Mouse (Mus musculus) right cerebral cortex, postnatal 36 days (tissue): ENCODE measurements around the gene Dennd5a.

Experiments
- DNase-seq, 2 experiments: peaks; one replicate each; pipeline ENCODE4 v3.0.0; 2022; ENCODE audit warnings: low spot score in 2 of 2, mixed read lengths in 1 of 2

Gene Dennd5a

GRCm38 (mm10) chr7:109882574-109882973 is 77.7 kb downstream of the Dennd5a start:
- no peak for DNase-seq

DNA sequence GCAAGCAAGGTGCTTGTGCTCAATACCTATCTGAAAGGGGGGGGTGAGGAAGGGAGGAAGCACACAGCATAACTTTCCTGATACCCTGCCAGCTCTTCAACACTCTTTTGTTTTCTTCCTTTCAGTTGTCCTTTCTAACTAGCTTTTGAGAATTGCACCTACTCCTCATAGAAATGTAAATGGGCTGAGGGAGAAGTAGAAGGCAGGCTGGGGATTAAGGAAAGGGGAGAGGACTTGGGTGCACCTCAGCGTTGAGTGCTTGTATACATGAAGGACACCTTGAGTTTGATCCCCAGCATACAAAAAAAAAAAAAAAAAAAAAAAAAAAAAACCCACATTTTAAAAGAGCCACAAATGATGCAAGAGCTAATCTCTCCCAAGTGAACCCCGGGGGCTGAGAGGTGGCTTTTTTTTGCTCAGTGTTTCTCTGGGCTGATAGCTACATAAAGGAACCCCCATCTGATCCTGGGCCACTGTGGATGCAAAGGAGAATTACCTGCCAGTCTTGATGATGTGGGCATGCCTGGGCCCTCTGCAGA is 78.6 kb downstream of the Dennd5a start:
- DNase-seq, result no peak

DNA sequence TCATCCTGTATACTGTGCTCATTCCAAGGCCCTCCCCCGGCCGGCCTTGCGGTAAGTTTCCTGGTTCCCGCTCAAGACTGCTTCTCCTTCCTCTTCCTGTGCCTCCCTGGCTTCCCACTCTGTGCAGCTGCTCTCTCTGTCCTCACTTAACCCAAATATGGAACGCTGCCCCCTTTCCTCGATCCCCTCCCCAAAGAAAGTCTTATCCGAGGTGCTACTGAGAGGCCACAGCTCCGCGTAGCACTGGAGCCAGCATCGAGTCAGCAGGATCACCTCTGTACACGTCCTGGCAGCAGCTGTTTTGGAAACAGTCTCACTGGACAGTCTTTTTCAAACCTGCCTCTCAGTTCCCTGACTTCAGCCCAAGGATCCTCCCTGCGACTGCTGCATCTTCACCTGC is 81.1 kb downstream of the Dennd5a start:
- DNase-seq, result no peak

- DNase-seq, result no peak
Measured at GRCm38 (mm10) chr7:109876085-109876484, 84.2 kb downstream of the Dennd5a start.

GRCm38 (mm10) chr7:109875598-109875997 is 84.7 kb downstream of the Dennd5a start:
- DNase-seq, result no peak

DNA sequence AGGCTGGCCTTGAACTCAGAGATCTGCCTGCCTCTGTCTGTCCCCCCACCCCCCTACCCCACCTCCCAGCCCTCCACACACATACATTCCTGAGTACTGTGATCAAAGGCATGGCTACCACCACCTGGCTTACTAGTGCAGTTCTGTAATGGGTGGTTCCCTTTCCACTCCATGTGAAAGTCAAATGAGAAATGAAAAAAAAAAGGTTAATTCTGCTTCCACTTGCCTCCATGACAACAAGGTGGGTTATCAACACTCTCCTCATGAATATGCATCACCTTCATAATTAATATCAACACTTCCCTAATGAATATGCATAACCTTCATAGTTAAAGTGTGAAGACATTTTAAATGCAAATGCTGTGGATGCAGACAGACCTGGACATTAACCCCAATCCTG is 85.2 kb downstream of the Dennd5a start:
- DNase-seq, result no peak

- DNase-seq, result no peak
Measured at GRCm38 (mm10) chr7:109873170-109873569, 87.1 kb downstream of the Dennd5a start.

GRCm38 (mm10) chr7:109871232-109871631 is 89.0 kb downstream of the Dennd5a start:
- no peak for DNase-seq

GRCm38 (mm10) chr7:109868498-109868897 is 91.8 kb downstream of the Dennd5a start:
- no peak for DNase-seq

GRCm38 (mm10) chr7:109866643-109867042 is 93.6 kb downstream of the Dennd5a start:
- no peak for DNase-seq

- DNase-seq, result no peak
Measured at GRCm38 (mm10) chr7:109865370-109866229, 94.7 kb downstream of the Dennd5a start, which contains the start of gene Scube2. TSS of gene Scube2 (minus strand) at chr7:109865679.

- DNase-seq, result no peak
Measured at GRCm38 (mm10) chr7:109863561-109863960, 96.7 kb downstream of the Dennd5a start.

- no peak for DNase-seq
Measured at GRCm38 (mm10) chr7:109860162-109860561, 100.1 kb downstream of the Dennd5a start.

- DNase-seq, result no peak
Measured at GRCm38 (mm10) chr7:109859354-109859753, 100.9 kb downstream of the Dennd5a start.

- no peak for DNase-seq
Measured at GRCm38 (mm10) chr7:109852752-109853212, 107.5 kb downstream of the Dennd5a start.

GRCm38 (mm10) chr7:109852017-109852416 is 108.3 kb downstream of the Dennd5a start:
- peak; percentile 22 to 30 for DNase-seq

- DNase-seq, result no peak
Measured at GRCm38 (mm10) chr7:109850531-109850930, 109.7 kb downstream of the Dennd5a start.

- DNase-seq, result no peak
Measured at GRCm38 (mm10) chr7:109849750-109850434, 110.4 kb downstream of the Dennd5a start.

GRCm38 (mm10) chr7:109848867-109849733 is 111.2 kb downstream of the Dennd5a start:
- no peak for DNase-seq

GRCm38 (mm10) chr7:109844100-109844499 is 116.2 kb downstream of the Dennd5a start:
- no peak for DNase-seq
